In the genomic region with DNA sequence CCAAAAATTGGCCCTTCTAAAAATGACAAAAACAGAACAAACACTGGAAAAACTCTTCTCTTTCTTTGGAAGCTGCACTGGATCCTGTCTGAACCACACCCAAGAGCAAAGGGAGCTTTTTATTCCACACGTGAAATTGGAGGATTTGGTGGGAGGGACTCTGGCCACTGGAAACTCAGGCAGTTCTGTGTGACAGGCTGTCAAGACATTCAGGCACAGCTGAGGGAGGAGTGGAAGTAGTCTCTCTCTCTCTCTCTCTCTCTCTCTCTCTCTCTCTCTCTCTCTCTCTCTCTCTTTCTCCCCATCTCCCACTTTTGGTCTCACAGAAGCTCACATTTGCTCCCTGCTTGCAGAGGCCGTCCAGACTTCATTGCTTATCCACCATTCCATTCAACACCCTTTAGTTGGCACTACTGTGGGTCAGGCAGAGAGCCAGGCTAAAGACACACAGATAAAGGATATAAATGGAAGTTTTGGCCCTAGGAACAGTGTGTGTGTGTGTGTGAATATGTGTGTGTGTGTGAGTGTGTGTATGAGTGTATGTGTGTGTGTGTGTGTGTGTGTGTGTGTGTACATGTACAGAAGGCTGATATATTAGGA, we compare ENCODE assay signal across 19 mouse cellular contexts. TPM values are rescaled to one million over a fixed set of nuclear protein-coding genes. Genes with fewer than 3 reads are reported as not detected.
DNase-seq lines count a peak whose midpoint lies in the region; ATAC-seq and TF ChIP-seq lines count a peak whose summit lies in the region.
"Had no signal": no experiment of that assay in that cellular context is flagged by ENCODE, and none has a peak within 500 bp of the region (broad histone marks: within the 10 kb centered on the region; RNA-seq: fewer than 3 reads in every experiment).

No protein-coding gene starts in this region.

- DNase-seq in lung, postnatal 14 days = no peak
- peak; percentile 55 for DNase-seq in heart, adult 8-10 months (ENCODE audit: low spot score)
- no peak for DNase-seq in layer of hippocampus, adult 2 months (ENCODE audit: low spot score in 2 of 2)
- no peak for DNase-seq in adrenal gland, adult 18-20 months (ENCODE audit: low spot score in 2 of 2)
- DNase-seq: adrenal gland, postnatal 10 days; cerebellum, adult 9-11 months; forebrain, postnatal 0 days; liver; right cerebral cortex, postnatal 25 days had no signal

- no peak overlapping the region for H3K9ac ChIP-seq in lung, embryonic 16.5 days (ENCODE audit: low read length)
- no peak overlapping the region for H3K9ac ChIP-seq in heart, embryonic 15.5 days
- H3K9ac ChIP-seq: forebrain, postnatal 0 days had no signal

- H3K79me2 ChIP-seq in myocyte (ENCODE audit: control insufficient read depth, insufficient read depth) = no peaks in the 10 kb centered on the region

- no peak for TF ChIP-seq CTCF in layer of hippocampus, adult 2 months (conservative IDR thresholded peaks at IDR 0.05)

- H3K36me3 ChIP-seq in lung, embryonic 16.5 days (ENCODE audit: control insufficient read depth, insufficient read depth, low read length) = no peaks in the 10 kb centered on the region
- H3K36me3 ChIP-seq in heart, embryonic 15.5 days = no peaks in the 10 kb centered on the region
- H3K36me3 ChIP-seq in myocyte (ENCODE audit: control insufficient read depth, insufficient read depth) = no peaks in the 10 kb centered on the region
- H3K36me3 ChIP-seq: G1E; hindbrain, embryonic 10.5 days had no signal

- ATAC-seq in lung, embryonic 16.5 days (ENCODE audit: low read depth) = peak; percentile 35; the same call in 1 of the 2 replicates
- peak; percentile 89 for ATAC-seq in heart, embryonic 15.5 days (replicated peaks; ENCODE audit: insufficient number of reproducible peaks, insufficient read depth, low FRiP score, low read depth)
- ATAC-seq: forebrain, postnatal 0 days; midbrain, embryonic 16.5 days had no signal

- H3K27ac ChIP-seq in lung, embryonic 16.5 days (ENCODE audit: low read length) = no peak overlapping the region
- peak overlapping the region; percentile 84 for H3K27ac ChIP-seq in heart, embryonic 15.5 days
- H3K27ac ChIP-seq in layer of hippocampus, adult 2 months = no peak overlapping the region
- H3K27ac ChIP-seq: hindbrain, embryonic 10.5 days had no signal

- peaks cover 12% of the 10 kb centered on the region for H3K4me1 ChIP-seq in lung, embryonic 16.5 days (replicated peaks; ENCODE audit: control insufficient read depth, insufficient read depth, low read length)
- H3K4me1 ChIP-seq in heart, embryonic 15.5 days (replicated peaks) = peaks cover 75% of the 10 kb centered on the region
- H3K4me1 ChIP-seq: hindbrain, embryonic 10.5 days had no signal

- H3K9me3 ChIP-seq in lung, embryonic 16.5 days (ENCODE audit: control insufficient read depth, low read length) = no peaks in the 10 kb centered on the region
- no peaks in the 10 kb centered on the region for H3K9me3 ChIP-seq in heart, embryonic 15.5 days (replicated peaks)
- H3K9me3 ChIP-seq: G1E; hindbrain, embryonic 10.5 days had no signal

- TF ChIP-seq POLR2A in myocyte (IDR thresholded peaks at IDR 0.05; ENCODE audit: insufficient read length, low read depth) = no peak

- 8% methylated on average over 2 of the region's 2 CpGs for WGBS in lung, embryonic 16.5 days
- 8% methylated on average over 2 of the region's 2 CpGs for WGBS in heart, embryonic 15.5 days

- H3K27me3 ChIP-seq in lung, embryonic 16.5 days (ENCODE audit: control insufficient read depth, insufficient read depth, low read depth, low read length) = no peaks in the 10 kb centered on the region
- no peaks in the 10 kb centered on the region for H3K27me3 ChIP-seq in heart, embryonic 15.5 days
- no peaks in the 10 kb centered on the region for H3K27me3 ChIP-seq in myocyte (ENCODE audit: control insufficient read depth, insufficient read depth, insufficient read length)

- no peak overlapping the region for H3K4me3 ChIP-seq in lung, embryonic 16.5 days (ENCODE audit: low read length)
- no peak overlapping the region for H3K4me3 ChIP-seq in heart, embryonic 15.5 days
- H3K4me3 ChIP-seq in myocyte = no peak overlapping the region
- H3K4me3 ChIP-seq in layer of hippocampus, adult 2 months = no peak overlapping the region
- H3K4me3 ChIP-seq: erythroblast, embryonic 14.5 days; hindbrain, embryonic 10.5 days had no signal

- no peak overlapping the region for H3ac ChIP-seq in myocyte (ENCODE audit: control insufficient read depth, insufficient read length)

- no peak overlapping the region for H3K4me2 ChIP-seq in lung, embryonic 16.5 days (ENCODE audit: low read depth, low read length)
- no peak overlapping the region for H3K4me2 ChIP-seq in heart, embryonic 15.5 days
- no peak overlapping the region for H3K4me2 ChIP-seq in myocyte (ENCODE audit: low read depth)

TF ChIP-seq in myocyte, 11 proteins besides CTCF, POLR2A, EP300 and RAD21:
- TF ChIP-seq POLR2AphosphoS2 (IDR thresholded peaks at IDR 0.05; ENCODE audit: insufficient read length, low read depth) (no peak), MYOD1 (IDR thresholded peaks at IDR 0.05; ENCODE audit: control insufficient read depth in 1 of 3, insufficient read length in 2 of 3, low read depth in 2 of 3) (peak; percentile 16 to 87 (median 52))

RNA-seq across cellular contexts. Expression of a gene that starts 14.5 kb away (rescaled TPM):
- polyA plus RNA-seq in lung, embryonic 16.5 days (2015; fragmentation: Nextera tagmentation; extraction: Ambion mirVana) = 2.2 and 4.4 TPM in 2 replicates
- total RNA-seq in heart, adult 8-10 months (2022) = not detected
- 0.55 and 1.3 TPM in 2 replicates for polyA plus RNA-seq in heart, embryonic 15.5 days (2015; fragmentation: Nextera tagmentation; extraction: Ambion mirVana)
- polyA plus RNA-seq in myocyte (2012; fragmentation: generic; extraction: Trizol) = not detected
- total RNA-seq in layer of hippocampus, adult 2 months (2021) = 1 to 10 TPM; 8.2 to 9.9 TPM
- total RNA-seq in adrenal gland, adult 18-20 months (2021) = under 1 TPM in 1 of 2 experiments, not detected in 1; 0.43 TPM
- total RNA-seq: gastrocnemius, adult 8-10 months; megakaryocyte, adult 5-6 weeks had no signal
- polyA plus RNA-seq: erythroblast, embryonic 14.5 days; G1E; hindbrain, embryonic 10.5 days; neural tube, embryonic 11.5 days had no signal

Comparison
In these comparisons a context has a peak if more than half of its experiments do, and no peak if none do; other contexts are left out.
1. RNA of a gene that starts 14.5 kb away (total RNA-seq): 8.2 to 9.9 TPM in layer of hippocampus, adult 2 months; 0.43 TPM in adrenal gland, adult 18-20 months and not detected in heart, adult 8-10 months; every median in the first group is over 4 times any median in the second.